In genomic region chr8:72169681-72170249, GRCm38 (mm10) we compare ENCODE assay signal across 16 mouse cellular contexts. TPM values are rescaled to one million over a fixed set of nuclear protein-coding genes. Genes with fewer than 3 reads are reported as not detected.
DNase-seq lines count a peak whose midpoint lies in the region; ATAC-seq and TF ChIP-seq lines count a peak whose summit lies in the region.
"Had no signal": no experiment of that assay in that cellular context is flagged by ENCODE, and none has a peak within 500 bp of the region (broad histone marks: within the 10 kb centered on the region; RNA-seq: fewer than 3 reads in every experiment).

No protein-coding gene starts in this region.

- peaks cover 69% of the 10 kb centered on the region for H3K36me3 ChIP-seq in liver, postnatal 0 days (replicated peaks; ENCODE audit: insufficient read depth, low read length)
- H3K36me3 ChIP-seq in limb, embryonic 10.5 days, result peaks cover 99% of the 10 kb centered on the region
- peaks cover 79% of the 10 kb centered on the region for H3K36me3 ChIP-seq in forebrain, embryonic 12.5 days (replicated peaks)

- no peak overlapping the region for H3K4me2 ChIP-seq in liver, postnatal 0 days (ENCODE audit: low read depth, low read length)
- no peak overlapping the region for H3K4me2 ChIP-seq in forebrain, embryonic 12.5 days

- TF ChIP-seq EP300 in liver, postnatal 0 days (IDR thresholded peaks at IDR 0.05; ENCODE audit: low read depth), result no peak

- DNase-seq in CD8-positive naive resting alpha-beta T cell, adult 2 months (ENCODE audit: low read depth in 2 of 2, low spot score in 2 of 2), result peak; percentile 52 to 58
- peak; percentile 45 for DNase-seq in kidney, postnatal 10 days
- peak; percentile 57 for DNase-seq in liver, postnatal 0 days
- DNase-seq in heart, adult 9 months (ENCODE audit: low spot score in 2 of 2), result no peak
- no peak for DNase-seq in limb, embryonic 10.5 days (ENCODE audit: low spot score)
- no peak for DNase-seq in frontal cortex, postnatal 25 days (ENCODE audit: low spot score in 2 of 2)
- DNase-seq: cerebellum, postnatal 10 days; gastrocnemius, postnatal 10 days had no signal

- H3K4me1 ChIP-seq in bone marrow macrophage, adult 2 months (ENCODE audit: control insufficient read depth, insufficient read depth, low read length), result peaks cover 21% of the 10 kb centered on the region
- peaks cover 27% of the 10 kb centered on the region for H3K4me1 ChIP-seq in liver, postnatal 0 days (ENCODE audit: insufficient read depth)
- no peaks in the 10 kb centered on the region for H3K4me1 ChIP-seq in limb, embryonic 10.5 days
- H3K4me1 ChIP-seq in forebrain, embryonic 12.5 days, result no peaks in the 10 kb centered on the region
- H3K4me1 ChIP-seq: forebrain, embryonic 10.5 days had no signal

- no peak overlapping the region for H3K4me3 ChIP-seq in bone marrow macrophage, adult 2 months (ENCODE audit: insufficient read depth, low read length)
- H3K4me3 ChIP-seq in liver, postnatal 0 days (ENCODE audit: low read depth, low read length), result no peak overlapping the region
- no peak overlapping the region for H3K4me3 ChIP-seq in limb, embryonic 10.5 days
- H3K4me3 ChIP-seq in forebrain, embryonic 12.5 days (replicated peaks), result no peak overlapping the region
- H3K4me3 ChIP-seq: forebrain, embryonic 10.5 days had no signal

- no peaks in the 10 kb centered on the region for H3K9me3 ChIP-seq in liver, postnatal 0 days (ENCODE audit: low read length)
- no peaks in the 10 kb centered on the region for H3K9me3 ChIP-seq in limb, embryonic 10.5 days (replicated peaks)
- no peaks in the 10 kb centered on the region for H3K9me3 ChIP-seq in forebrain, embryonic 12.5 days
- H3K9me3 ChIP-seq: forebrain, embryonic 10.5 days had no signal

- H3K27ac ChIP-seq in bone marrow macrophage, adult 2 months (ENCODE audit: insufficient read depth, low read depth, low read length), result peak overlapping the region; percentile 63
- H3K27ac ChIP-seq in liver, postnatal 0 days (ENCODE audit: low read depth), result peak overlapping the region; percentile 88
- H3K27ac ChIP-seq in limb, embryonic 10.5 days, result no peak overlapping the region
- H3K27ac ChIP-seq in forebrain, embryonic 12.5 days, result no peak overlapping the region
- H3K27ac ChIP-seq: forebrain, embryonic 10.5 days had no signal

- no peaks in the 10 kb centered on the region for H3K27me3 ChIP-seq in liver, postnatal 0 days (ENCODE audit: insufficient read depth, low read length)
- no peaks in the 10 kb centered on the region for H3K27me3 ChIP-seq in limb, embryonic 10.5 days (ENCODE audit: low read depth, poor library complexity, severe bottlenecking)
- no peaks in the 10 kb centered on the region for H3K27me3 ChIP-seq in forebrain, embryonic 12.5 days

- H3K9ac ChIP-seq in liver, postnatal 0 days (replicated peaks), result no peak overlapping the region; the same call in 1 of the 2 replicates
- no peak overlapping the region for H3K9ac ChIP-seq in forebrain, embryonic 12.5 days

- peak; percentile 92 for ATAC-seq in liver, postnatal 0 days
- no peak for ATAC-seq in forebrain, embryonic 12.5 days (ENCODE audit: low FRiP score)
- ATAC-seq: hindbrain, embryonic 16.5 days had no signal

- TF ChIP-seq POLR2A in bone marrow macrophage, adult 2 months (IDR thresholded peaks at IDR 0.05; ENCODE audit: borderline replicate concordance, low read depth, low read length), result no peak

- no peak for TF ChIP-seq CTCF in bone marrow macrophage, adult 2 months (IDR thresholded peaks at IDR 0.05; ENCODE audit: low read depth, low read length)
- TF ChIP-seq CTCF in liver, postnatal 0 days (IDR thresholded peaks at IDR 0.05; ENCODE audit: low read depth), result no peak

- WGBS in liver, postnatal 0 days (ENCODE audit: insufficient replicate concordance), result 58% methylated on average over 3 of the region's 3 CpGs
- WGBS in limb, embryonic 10.5 days, result 71% methylated on average over 3 of the region's 3 CpGs
- WGBS in forebrain, embryonic 12.5 days, result 85% methylated on average over 3 of the region's 3 CpGs

RNA-seq across cellular contexts. Expression of gene Rab8a, which starts 8.8 kb away (rescaled TPM):
- polyA plus RNA-seq in bone marrow macrophage, adult 2 months (2012; ENCODE audit: insufficient read depth, insufficient read length, missing spikeins), result 113 and 128 TPM in 2 replicates
- polyA plus RNA-seq in liver, postnatal 0 days (2015; fragmentation: Nextera tagmentation; extraction: Ambion mirVana), result 57.3 and 58.1 TPM in 2 replicates
- polyA plus RNA-seq in limb, embryonic 10.5 days (2016; fragmentation: Nextera tagmentation; extraction: Ambion mirVana), result 137 and 139 TPM in 2 replicates
- polyA plus RNA-seq in forebrain, embryonic 12.5 days (2016; fragmentation: Nextera tagmentation; extraction: Ambion mirVana), result 121 and 127 TPM in 2 replicates

RNA-seq across cellular contexts. Expression of gene Hsh2d, which starts 19.7 kb away (rescaled TPM):
- polyA plus RNA-seq in bone marrow macrophage, adult 2 months (2012; ENCODE audit: insufficient read depth, insufficient read length, missing spikeins), result 0.29 TPM in 1 of 2 replicates, not detected in the other
- polyA plus RNA-seq in liver, postnatal 0 days (2015; fragmentation: Nextera tagmentation; extraction: Ambion mirVana), result 0.59 and 0.68 TPM in 2 replicates
- polyA plus RNA-seq in limb, embryonic 10.5 days (2016; fragmentation: Nextera tagmentation; extraction: Ambion mirVana), result not detected in 2 replicates
- not detected in 2 replicates for polyA plus RNA-seq in forebrain, embryonic 12.5 days (2016; fragmentation: Nextera tagmentation; extraction: Ambion mirVana)
- polyA plus RNA-seq: embryonic facial prominence, embryonic 11.5 days; hindbrain, embryonic 16.5 days; limb, embryonic 11.5 days had no signal

RNA-seq across cellular contexts. Expression of gene Tpm4, which starts 35.0 kb away (rescaled TPM):
- polyA plus RNA-seq in bone marrow macrophage, adult 2 months (2012; ENCODE audit: insufficient read depth, insufficient read length, missing spikeins), result 235 and 239 TPM in 2 replicates
- 80.0 and 86.6 TPM in 2 replicates for polyA plus RNA-seq in liver, postnatal 0 days (2015; fragmentation: Nextera tagmentation; extraction: Ambion mirVana)
- polyA plus RNA-seq in limb, embryonic 10.5 days (2016; fragmentation: Nextera tagmentation; extraction: Ambion mirVana), result 828 and 829 TPM in 2 replicates
- polyA plus RNA-seq in forebrain, embryonic 12.5 days (2016; fragmentation: Nextera tagmentation; extraction: Ambion mirVana), result 416 and 424 TPM in 2 replicates

RNA-seq across cellular contexts. Expression of gene Cib3, which starts 42.9 kb away (rescaled TPM):
- polyA plus RNA-seq in bone marrow macrophage, adult 2 months (2012; ENCODE audit: insufficient read depth, insufficient read length, missing spikeins), result 0.54 TPM in 1 of 2 replicates, not detected in the other
- not detected in 2 replicates for polyA plus RNA-seq in liver, postnatal 0 days (2015; fragmentation: Nextera tagmentation; extraction: Ambion mirVana)
- not detected in 2 replicates for polyA plus RNA-seq in limb, embryonic 10.5 days (2016; fragmentation: Nextera tagmentation; extraction: Ambion mirVana)
- not detected in 2 replicates for polyA plus RNA-seq in forebrain, embryonic 12.5 days (2016; fragmentation: Nextera tagmentation; extraction: Ambion mirVana)
- polyA plus RNA-seq: brain, embryonic 14.5 days; embryonic facial prominence, embryonic 11.5 days; forebrain, embryonic 10.5 days; heart, postnatal 0 days; hindbrain, embryonic 16.5 days; limb, embryonic 11.5 days had no signal

RNA-seq across cellular contexts. Expression of gene Gm11034, which starts 43.7 kb away (rescaled TPM):
- not detected in 2 replicates for polyA plus RNA-seq in bone marrow macrophage, adult 2 months (2012; ENCODE audit: insufficient read depth, insufficient read length, missing spikeins)
- polyA plus RNA-seq in liver, postnatal 0 days (2015; fragmentation: Nextera tagmentation; extraction: Ambion mirVana), result not detected in 2 replicates
- not detected in 2 replicates for polyA plus RNA-seq in limb, embryonic 10.5 days (2016; fragmentation: Nextera tagmentation; extraction: Ambion mirVana)
- not detected in 2 replicates for polyA plus RNA-seq in forebrain, embryonic 12.5 days (2016; fragmentation: Nextera tagmentation; extraction: Ambion mirVana)
- polyA plus RNA-seq: brain, embryonic 14.5 days; embryonic facial prominence, embryonic 11.5 days; forebrain, embryonic 10.5 days; heart, postnatal 0 days; hindbrain, embryonic 16.5 days; limb, embryonic 11.5 days had no signal

Comparison
In these comparisons a context has a peak if more than half of its experiments do, and no peak if none do; other contexts are left out.
1. DNase-seq: peak in CD8-positive naive resting alpha-beta T cell, adult 2 months (2 of 2), kidney, postnatal 10 days (single experiment) and liver, postnatal 0 days (single experiment); none in heart, adult 9 months (0 of 2), limb, embryonic 10.5 days (single experiment) and frontal cortex, postnatal 25 days (0 of 2).
2. H3K27ac ChIP-seq: peak in bone marrow macrophage, adult 2 months (single experiment) and liver, postnatal 0 days (single experiment); none in limb, embryonic 10.5 days (single experiment) and forebrain, embryonic 12.5 days (single experiment).